Mouse (Mus musculus) testis, adult 2 months (tissue): ENCODE measurements at regions not wholly inside any gene's neighbourhood (a gene's known extent, or its start where the extent isn't known, plus 50 kb on each side); places are given as distances from the start of the nearest gene placed in this dataset.

Source experiments
- CTCF ChIP-seq: fragments of 200-500 bp; IDR thresholded peaks from 2 replicates; pipeline ENCODE4 v1.5.1; 2012; ENCODE audit warnings: low read depth, mild to moderate bottlenecking, inconsistent platforms, low read length, moderate library complexity; ENCODE audit not compliant: control insufficient read depth, insufficient read depth, insufficient replicate concordance
- POLR2A ChIP-seq: fragments of 200-500 bp; IDR thresholded peaks from 2 replicates; pipeline ENCODE4 v1.6.1; 2012; ENCODE audit warnings: low read depth, mild to moderate bottlenecking, inconsistent platforms, low read length, moderate library complexity; ENCODE audit not compliant: control insufficient read depth

DNA sequence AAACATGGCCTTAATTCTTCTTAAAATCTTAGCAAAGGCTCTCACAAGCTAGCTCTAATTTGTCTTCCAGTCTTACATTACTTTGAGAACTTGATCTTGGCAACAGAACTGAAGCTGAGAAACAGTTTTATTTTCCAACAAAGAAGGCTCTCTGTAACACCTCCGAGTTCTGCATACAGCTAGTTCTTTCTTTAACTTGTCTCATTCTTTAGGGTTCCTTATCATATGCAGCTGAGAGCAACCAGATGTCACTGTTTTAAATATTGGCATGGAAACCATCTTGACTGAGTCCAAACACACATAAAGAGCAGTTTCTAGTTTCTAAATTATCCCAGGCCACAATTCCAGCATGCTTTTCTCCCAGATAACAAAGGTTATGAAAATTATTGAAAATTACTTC is 969.9 kb downstream of the Diaph3 start:
- no peak for TF ChIP-seq CTCF
- no peak for TF ChIP-seq POLR2A
